Mouse (Mus musculus): ENCODE measurements around the gene Zfp628. TPM values are rescaled to one million over a fixed set of nuclear protein-coding genes. Genes with fewer than 3 reads are reported as not detected.
A peak's percentile ranks its signal among the peaks of the same experiment; 100 is the strongest.

Gene Zfp628
- total RNA-seq, 4 experiments from 2014 or later: 14.7 to 16.8 (median 15.5) TPM

DNA sequence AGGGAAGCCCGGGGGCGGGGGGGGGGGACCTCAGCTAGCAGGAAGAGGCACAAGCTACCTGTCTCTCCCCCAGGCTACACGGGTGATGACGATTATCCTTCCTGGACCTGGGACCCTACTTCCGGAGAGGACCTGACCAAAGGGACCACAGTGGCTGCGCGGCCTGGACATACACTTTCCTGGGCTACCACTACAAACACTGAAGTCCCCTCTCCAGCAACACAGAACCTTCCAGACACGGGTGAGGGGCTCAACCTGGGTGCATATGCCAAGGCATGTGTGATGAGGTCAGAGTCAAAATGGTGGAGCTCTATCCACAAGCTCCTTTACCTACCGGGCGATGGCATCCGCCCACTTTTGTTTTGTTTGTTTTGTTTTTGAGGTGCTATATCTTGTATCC is 22.4 kb downstream of the Zfp628 start:
- DNase-seq (ENCODE audit: low spot score in 2 of 2): no peak

DNA sequence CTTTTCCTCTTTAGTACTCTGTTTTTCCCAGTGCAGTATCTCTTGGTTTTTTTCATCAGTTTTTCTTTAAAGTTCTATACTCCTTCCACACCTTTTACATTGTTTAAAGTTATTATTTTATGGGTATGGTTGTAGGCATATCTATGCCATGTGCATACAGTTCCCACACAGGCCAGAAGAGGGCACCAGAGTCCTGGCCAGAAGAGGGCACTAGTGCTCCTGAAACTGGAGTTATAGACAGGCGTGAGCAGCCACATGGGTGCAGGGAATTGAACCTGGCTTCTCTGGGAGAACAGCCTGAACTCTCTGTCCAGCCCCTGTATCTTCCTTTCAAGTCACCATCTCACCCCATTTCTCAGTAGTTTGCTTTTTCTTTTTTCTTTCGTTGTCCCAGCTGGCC is 23.4 kb downstream of the Zfp628 start:
- DNase-seq (ENCODE audit: low spot score in 2 of 2): no peak

DNA sequence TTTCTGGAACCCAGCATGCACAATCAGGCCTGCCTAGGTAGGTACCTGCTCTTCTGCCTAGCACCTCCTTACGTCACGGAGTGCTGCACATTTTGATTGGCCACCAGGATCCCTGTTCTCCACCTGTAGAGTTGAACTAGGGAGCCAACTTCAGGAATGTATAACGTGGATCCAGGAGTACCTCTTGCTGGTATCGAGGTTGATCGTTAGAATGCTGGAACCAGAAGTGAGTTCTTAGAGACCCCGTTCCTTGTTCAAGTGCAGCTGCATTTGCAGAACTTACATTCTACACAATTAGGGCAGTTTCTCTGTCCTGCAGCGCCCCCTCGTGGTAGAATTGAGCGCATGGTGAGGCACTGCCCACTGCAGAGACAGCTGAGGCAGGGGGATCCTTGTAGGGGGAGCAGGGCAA is 25.1 kb downstream of the Zfp628 start:
- DNase-seq (ENCODE audit: low spot score in 2 of 2): peak in 1 of 2 experiments; percentile 73

DNA sequence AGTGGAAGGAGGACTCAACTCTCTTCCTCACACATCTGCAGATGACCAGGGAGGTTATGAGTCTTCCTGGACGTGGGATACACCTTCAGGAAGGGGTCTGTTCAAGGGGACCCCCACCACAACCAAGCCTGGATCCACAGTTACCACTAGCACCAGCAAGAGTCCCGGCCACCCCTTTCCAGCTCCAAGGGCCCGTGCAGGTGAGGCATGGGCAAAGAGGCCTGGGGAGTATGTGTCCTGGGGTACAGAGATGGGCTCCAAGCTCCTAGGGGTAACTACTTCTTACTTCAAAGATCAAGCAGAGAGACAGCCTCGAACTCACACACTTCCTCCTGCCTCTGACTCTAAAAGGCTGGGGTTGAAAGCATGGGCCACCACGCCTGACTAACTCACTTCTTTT is 27.7 kb downstream of the Zfp628 start:
- no peak for DNase-seq (ENCODE audit: low spot score in 2 of 2)

DNA sequence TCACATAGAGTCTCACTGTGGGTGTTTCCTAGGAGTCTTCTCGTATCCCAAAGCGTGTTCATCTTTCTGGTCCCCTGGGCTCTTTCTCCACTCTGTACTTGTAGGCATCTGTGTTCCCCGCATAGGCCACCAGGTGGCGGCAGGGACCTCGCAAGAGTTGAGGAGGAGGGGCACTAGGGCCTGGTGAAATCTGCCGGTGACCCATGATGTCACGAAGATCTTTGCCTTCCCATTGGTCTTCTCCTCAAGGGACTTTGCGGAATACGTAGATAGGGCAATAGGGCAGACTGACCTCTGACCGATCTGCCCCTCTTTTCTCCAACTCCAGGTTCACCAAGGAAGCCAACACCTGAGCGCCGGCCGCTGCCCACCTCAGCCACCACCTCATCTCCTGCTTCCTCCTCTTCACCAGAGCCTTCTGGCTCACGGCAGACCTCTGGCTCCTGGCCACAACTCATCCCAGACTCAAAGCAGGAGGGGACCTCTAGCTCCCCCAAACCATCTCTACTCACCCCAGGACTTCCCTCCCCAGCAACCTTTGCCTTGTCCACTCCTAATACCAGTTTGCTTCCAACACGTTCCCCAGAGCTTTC is 28.3 kb downstream of the Zfp628 start:
- DNase-seq (ENCODE audit: low spot score in 2 of 2): peak; percentile 88 to 97

DNA sequence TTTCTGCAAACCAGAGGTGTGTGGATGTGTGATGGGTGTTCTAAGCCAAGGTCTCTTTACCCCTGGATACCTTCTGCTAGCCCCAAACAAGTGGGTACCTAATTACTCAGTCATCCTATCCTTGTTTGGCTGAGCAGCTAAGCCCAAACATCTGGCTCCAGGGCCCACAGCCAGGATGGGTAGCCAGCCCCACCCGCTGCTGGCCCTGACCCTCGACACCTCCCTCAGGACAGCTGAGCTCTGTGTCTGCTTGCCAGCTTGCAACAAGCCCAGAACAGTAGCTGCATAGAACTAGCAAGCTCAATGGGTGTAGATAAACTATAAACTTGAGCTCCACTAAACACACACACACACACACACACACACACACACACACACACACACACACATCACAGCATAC is 32.8 kb downstream of the Zfp628 start:
- no peak for DNase-seq (ENCODE audit: low spot score in 2 of 2)

DNA sequence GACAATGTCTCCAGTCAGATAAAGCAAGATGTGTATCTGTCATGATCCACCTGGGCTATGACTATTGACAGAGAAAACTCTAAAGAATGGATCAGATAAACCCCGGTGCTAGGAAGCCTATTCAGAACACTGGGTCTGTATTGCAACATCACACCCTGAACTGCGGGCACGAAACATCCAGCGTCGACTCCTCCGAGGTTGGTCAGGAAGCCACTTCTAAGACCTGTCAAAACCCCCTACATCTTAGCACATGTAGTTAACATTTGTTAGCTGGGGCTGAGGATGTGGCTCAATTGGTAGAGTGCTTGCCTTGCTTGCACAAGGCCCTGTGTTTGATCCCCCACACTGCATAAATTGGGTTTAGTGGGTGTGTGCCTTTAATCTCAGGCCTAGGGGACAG is 33.4 kb downstream of the Zfp628 start:
- DNase-seq (ENCODE audit: low spot score in 2 of 2): no peak

DNA sequence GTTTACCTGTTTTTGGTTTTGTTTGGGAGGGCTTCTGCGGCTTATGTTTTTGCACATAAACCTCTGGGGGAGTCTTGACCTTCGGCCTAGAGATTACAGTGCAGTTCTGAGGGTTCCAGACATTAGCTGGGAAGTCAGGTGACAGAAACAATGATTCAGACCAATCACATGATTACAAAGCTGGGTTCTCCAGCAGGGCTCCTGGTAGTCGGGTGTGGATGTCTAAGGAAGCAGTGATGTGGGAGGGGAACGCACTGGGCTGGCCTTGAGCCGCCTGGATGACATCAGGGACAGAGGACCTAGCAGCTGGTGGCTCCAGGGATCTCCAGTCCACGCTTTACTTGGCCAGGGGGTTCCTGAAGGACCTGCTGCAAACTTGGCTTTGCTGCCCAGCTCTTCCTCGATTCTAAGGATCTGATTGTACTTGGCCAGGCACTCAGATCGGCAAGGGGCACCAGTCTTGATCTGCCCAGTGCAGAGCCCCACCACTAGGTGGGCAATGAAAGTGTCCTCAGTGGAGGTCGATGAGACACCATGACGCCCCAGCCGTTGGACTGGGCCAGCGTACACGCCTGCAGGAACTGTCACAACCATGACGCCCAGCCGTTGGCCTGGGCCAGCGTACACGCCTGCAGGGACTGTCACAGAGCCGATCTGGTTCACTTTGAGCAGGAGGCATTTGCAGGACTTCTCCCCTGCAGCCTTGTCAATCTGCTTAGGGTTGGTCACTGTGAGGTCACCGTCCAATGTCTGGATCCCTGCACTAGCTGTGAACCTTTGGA is 35.7 kb downstream of the Zfp628 start:
- DNase-seq (ENCODE audit: low spot score in 2 of 2): no peak

DNA sequence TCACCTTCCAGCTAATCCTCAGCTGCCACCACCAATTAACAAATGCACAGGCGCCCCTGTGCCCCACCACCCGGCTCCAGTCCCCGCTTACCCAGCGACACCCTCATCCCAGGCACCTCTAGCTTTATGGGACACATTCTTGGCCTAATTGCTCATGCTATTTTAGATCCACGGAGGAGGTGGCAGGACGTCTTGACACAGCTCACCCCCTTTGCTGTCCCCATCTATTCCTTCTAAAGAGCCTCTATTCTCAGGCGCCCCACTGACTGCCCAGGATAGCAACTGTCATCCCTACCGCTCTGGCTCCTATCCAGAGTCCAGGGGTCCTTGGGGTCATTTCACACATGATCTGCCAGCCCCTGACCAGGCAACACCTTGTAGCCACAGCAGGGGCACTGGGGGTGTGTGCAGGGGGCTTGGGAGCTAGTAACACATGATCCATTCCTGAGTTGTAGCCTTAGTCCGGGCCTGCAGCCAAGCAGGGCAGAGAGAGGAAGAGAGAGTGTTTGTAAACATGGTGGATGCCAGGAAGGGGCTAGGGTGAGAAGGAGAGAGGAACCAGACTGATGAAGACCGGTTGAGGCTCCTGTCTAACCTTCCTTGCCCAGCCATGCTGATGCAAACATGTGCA is 38.9 kb downstream of the Zfp628 start:
- no peak for DNase-seq (ENCODE audit: low spot score in 2 of 2)

DNA sequence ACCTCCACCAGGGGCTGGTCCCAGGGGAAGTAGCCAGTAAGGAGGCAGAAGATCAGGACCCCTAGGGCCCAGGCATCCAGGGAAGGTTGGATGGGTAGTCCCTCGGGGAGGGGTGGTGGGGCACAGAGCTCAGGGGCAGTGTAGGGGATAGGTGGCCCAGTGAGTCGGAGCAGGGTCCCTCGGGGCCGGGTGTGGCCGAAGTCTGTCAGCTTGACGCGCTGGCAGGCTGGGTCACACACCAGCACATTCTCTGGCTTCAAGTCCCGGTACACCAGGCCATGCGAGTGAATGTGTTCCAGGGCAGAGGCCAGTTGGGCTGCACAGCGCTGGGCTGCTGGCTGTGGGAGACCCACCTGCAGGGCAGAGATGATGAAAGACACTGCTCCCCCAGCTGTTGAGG is 42.3 kb downstream of the Zfp628 start:
- DNase-seq (ENCODE audit: low spot score in 2 of 2): no peak

DNA sequence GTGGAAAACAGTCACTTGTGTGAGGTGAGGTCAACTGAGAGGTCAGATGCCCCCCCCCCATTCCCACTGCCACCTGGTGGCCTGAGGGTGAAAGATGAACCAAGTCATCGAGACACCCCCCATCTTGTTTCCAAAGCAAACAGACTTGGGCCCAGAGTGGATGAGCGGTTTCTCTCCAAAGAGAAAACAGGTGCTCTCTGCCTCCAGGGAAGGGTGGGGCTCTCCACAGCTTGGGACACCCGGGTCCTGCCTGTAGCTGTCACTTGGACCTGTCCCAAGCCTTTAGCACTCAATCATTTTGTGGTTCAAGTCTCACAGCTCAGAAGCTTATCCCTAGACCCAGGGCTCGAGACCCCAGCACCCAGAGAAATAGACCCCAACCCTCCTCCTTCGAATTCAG is 48.5 kb downstream of the Zfp628 start:
- no peak for DNase-seq (ENCODE audit: low spot score in 2 of 2)

DNA sequence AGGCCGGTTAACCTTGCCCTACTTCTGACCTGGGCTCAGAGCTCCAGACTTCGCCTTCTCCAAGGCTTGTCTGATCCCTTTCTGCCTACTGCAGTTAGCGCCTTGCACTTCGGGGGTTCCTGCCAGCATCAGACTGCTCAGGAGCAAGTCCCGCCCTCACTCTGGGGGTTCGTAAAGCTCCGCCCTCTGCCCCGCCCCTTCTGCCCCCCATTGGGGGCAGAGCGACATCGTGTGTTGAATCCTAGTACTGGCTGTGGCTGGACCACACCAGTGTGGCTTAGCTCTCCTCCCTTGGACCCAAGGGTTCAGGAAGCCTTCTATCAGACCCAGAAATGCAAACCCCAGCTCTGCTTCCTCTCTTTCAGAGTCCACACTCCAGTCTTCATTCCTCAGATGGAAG is 49.3 kb downstream of the Zfp628 start, which contains the start of gene Sbk2:
TSS of gene Sbk2 (minus strand) at position 135 of the 400 bp plus-strand sequence.
- DNase-seq (ENCODE audit: low spot score in 2 of 2): peak; percentile 47 to 51

DNA sequence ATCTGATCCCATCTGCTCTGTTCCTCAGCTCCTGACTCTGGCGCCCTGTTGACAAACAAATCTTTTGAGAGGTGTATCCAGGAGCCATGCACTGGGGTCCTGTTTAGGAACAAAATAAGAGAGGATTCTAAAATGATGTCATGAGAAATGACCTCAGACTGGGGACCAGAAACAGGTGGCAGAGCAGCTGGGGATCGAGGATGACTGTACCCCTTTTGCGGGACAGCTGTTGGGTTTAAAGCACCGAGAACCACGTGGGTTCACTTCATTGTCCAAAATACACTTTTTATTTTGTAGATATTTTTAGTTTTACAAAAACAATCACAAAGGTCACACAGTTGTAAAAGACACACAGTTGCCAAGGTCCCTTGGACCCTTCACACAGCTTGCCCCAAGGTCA is 50.0 kb downstream of the Zfp628 start:
- DNase-seq (ENCODE audit: low spot score in 2 of 2): no peak

DNA sequence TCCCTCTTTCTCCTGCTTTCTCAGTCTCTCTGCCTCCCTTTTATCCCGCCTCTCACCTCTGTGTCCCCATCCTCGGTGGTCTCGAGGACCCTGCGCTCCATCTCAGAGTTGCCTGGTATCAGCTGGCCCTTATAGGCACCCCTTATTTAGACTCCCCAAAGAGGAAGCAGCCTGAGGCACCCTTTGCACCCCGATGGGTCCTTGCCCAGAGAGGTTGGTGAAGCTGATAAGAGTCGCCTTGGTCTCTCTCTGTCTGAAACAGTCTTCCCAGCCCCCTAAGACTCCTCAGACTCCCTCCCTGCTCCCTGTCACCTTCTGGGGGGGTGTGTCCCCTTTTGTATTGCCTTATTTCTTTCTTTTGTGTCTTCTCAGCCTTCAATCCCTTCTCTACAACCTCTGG is 56.1 kb downstream of the Zfp628 start, which contains the start of gene Sbk3:
TSS of gene Sbk3 (minus strand) at position 101 of the 400 bp plus-strand sequence.
- DNase-seq (ENCODE audit: low spot score in 2 of 2): no peak

Other genes starting within 250 kb of the Zfp628 start
- 10 to 100 TPM; 83.7 to 95.5 (median 89.4) TPM for gene Hspbp1, start 230.1 kb upstream of the Zfp628 start, total RNA-seq (2022)
- gene Brsk1, start 224.6 kb upstream of the Zfp628 start, total RNA-seq (2022): 100 to 1,000 TPM; 377 to 435 (median 401) TPM
- under 1 TPM in 2 of 4 experiments, not detected in 2; 0.16 to 0.21 TPM for gene Tmem150b, start 190.0 kb upstream of the Zfp628 start, total RNA-seq (2022)
- 10 to 100 TPM; 22.0 to 31.3 (median 25.3) TPM for gene Kmt5c, start 175.1 kb upstream of the Zfp628 start, total RNA-seq (2022)
- 1 to 10 TPM; 5.1 to 8.7 (median 6.8) TPM for gene Cox6b2, start 162.1 kb upstream of the Zfp628 start, total RNA-seq (2022)
- gene Fam71e2, start 143.9 kb upstream of the Zfp628 start, total RNA-seq (2022): not detected
- gene Il11, start 132.4 kb upstream of the Zfp628 start, total RNA-seq (2022): under 1 TPM; 0.26 to 0.70 (median 0.39) TPM
- gene Tmem190, start 132.3 kb upstream of the Zfp628 start, total RNA-seq (2022): not detected
- gene Tmem238, start 125.6 kb upstream of the Zfp628 start, total RNA-seq (2022): 1 to 10 TPM; 3.0 to 4.2 (median 3.1) TPM
- 100 to 1,000 TPM; 329 to 537 (median 413) TPM for gene Rpl28, start 122.3 kb upstream of the Zfp628 start, total RNA-seq (2022)
- gene Ube2s, start 102.6 kb upstream of the Zfp628 start, total RNA-seq (2022): 100 to 1,000 TPM; 103 to 130 (median 112) TPM
- gene Shisa7, start 70.5 kb upstream of the Zfp628 start, total RNA-seq (2022): 100 to 1,000 TPM; 105 to 117 (median 110) TPM
- gene Isoc2b, start 45.0 kb upstream of the Zfp628 start, total RNA-seq (2022): 1 to 10 TPM; 8.3 to 10.0 (median 9.1) TPM
- gene Isoc2a, start 38.1 kb upstream of the Zfp628 start, total RNA-seq (2022): 10 to 100 TPM; 16.1 to 17.7 (median 17.1) TPM
- gene Gm36210, start 8.7 kb upstream of the Zfp628 start, total RNA-seq (2022): under 1 TPM in 3 of 4 experiments, not detected in 1; 0.48 to 0.65 (median 0.51) TPM
- gene Nat14, start 6.8 kb downstream of the Zfp628 start, total RNA-seq (2022): 100 to 1,000 TPM in 1 of 4 experiments, 10 to 100 TPM in 3; 94.7 to 100 (median 95.8) TPM
- gene Ssc5d, start 10.6 kb downstream of the Zfp628 start, total RNA-seq (2022): 1 to 10 TPM; 2.1 to 3.5 (median 2.6) TPM
- under 1 TPM; 0.16 to 0.68 (median 0.26) TPM for gene Sbk2, start 49.2 kb downstream of the Zfp628 start, total RNA-seq (2022)
- gene Sbk3, start 56.0 kb downstream of the Zfp628 start, total RNA-seq (2022): 1 to 10 TPM in 3 of 4 experiments, under 1 TPM in 1; 0.88 to 1.3 (median 1.1) TPM
- gene Zfp579, start 80.9 kb downstream of the Zfp628 start, total RNA-seq (2022): 10 to 100 TPM; 23.3 to 31.7 (median 25.0) TPM
- 1 to 10 TPM; 6.3 to 7.8 (median 6.5) TPM for gene Zfp524, start 99.2 kb downstream of the Zfp628 start, total RNA-seq (2022)
- 10 to 100 TPM; 21.3 to 23.5 (median 23.2) TPM for gene Fiz1, start 99.5 kb downstream of the Zfp628 start, total RNA-seq (2022)
- not detected for gene Gm44973, start 100.3 kb downstream of the Zfp628 start, total RNA-seq (2022)
- 10 to 100 TPM; 33.5 to 38.8 (median 35.8) TPM for gene Zfp865, start 105.2 kb downstream of the Zfp628 start, total RNA-seq (2022)
- 10 to 100 TPM; 55.7 to 63.0 (median 59.8) TPM for gene Ccdc106, start 105.3 kb downstream of the Zfp628 start, total RNA-seq (2022)
- 1 to 10 TPM in 1 of 4 experiments, not detected in 3; 1.5 TPM for gene 4632433K11Rik, start 118.9 kb downstream of the Zfp628 start, total RNA-seq (2022)
- gene Zfp784, start 123.2 kb downstream of the Zfp628 start, total RNA-seq (2022): 1 to 10 TPM; 5.4 to 6.0 (median 5.7) TPM
- gene Zfp580, start 136.3 kb downstream of the Zfp628 start, total RNA-seq (2022): 10 to 100 TPM; 25.2 to 31.7 (median 27.2) TPM
- gene U2af2, start 146.9 kb downstream of the Zfp628 start, total RNA-seq (2022): 100 to 1,000 TPM; 159 to 182 (median 174) TPM
- 100 to 1,000 TPM; 395 to 439 (median 410) TPM for gene Epn1, start 165.0 kb downstream of the Zfp628 start, total RNA-seq (2022)
- gene Rfpl4, start 201.7 kb downstream of the Zfp628 start, total RNA-seq (2022): not detected
- gene Rasl2-9, start 210.7 kb downstream of the Zfp628 start, total RNA-seq (2022): under 1 TPM in 3 of 4 experiments, not detected in 1; 0.34 to 0.51 (median 0.36) TPM
- gene Vmn1r55, start 234.5 kb downstream of the Zfp628 start, total RNA-seq (2022): not detected

Measured in left cerebral cortex, adult 8-10 months (tissue).